Mouse (Mus musculus) embryonic facial prominence, embryonic 15.5 days (tissue): ENCODE results near the gene Phf23. TPM values are rescaled to one million over a fixed set of nuclear protein-coding genes. Genes with fewer than 3 reads are reported as not detected.
"Not testable (repeated sequence)": the region's sequence is repeated elsewhere in the genome, so short reads cannot be mapped to it uniquely, and the experiment has no call there.

Source experiments
- ATAC-seq: fragments of 200-750 bp; cut with Nextera tagmentation; 2 replicates; pipeline ENCODE4 v1.8.0; 2017; ENCODE audit warnings: low read depth, moderate TSS enrichment; ENCODE audit not compliant: insufficient number of reproducible peaks, low FRiP score, low TSS enrichment
- H3K27ac ChIP-seq: fragments of 300-500 bp; sonication (generic); replicated peaks from 2 replicates; pipeline ENCODE4 v1.5.1; 2015; ENCODE audit warnings: mild to moderate bottlenecking, inconsistent platforms
- H3K27me3 ChIP-seq: fragments of 300-500 bp; sonication (generic); 2 replicates; pipeline ENCODE4 v1.6.1; 2015; ENCODE audit warnings: inconsistent platforms
- H3K36me3 ChIP-seq: fragments of 300-500 bp; sonication (generic); 2 replicates; pipeline ENCODE4 v1.6.1; 2015; ENCODE audit warnings: mild to moderate bottlenecking, inconsistent platforms
- H3K4me1 ChIP-seq: fragments of 300-500 bp; sonication (generic); 2 replicates; pipeline ENCODE4 v1.6.1; 2015; ENCODE audit warnings: inconsistent platforms
- H3K4me2 ChIP-seq: fragments of 300-500 bp; sonication (generic); replicated peaks from 2 replicates; pipeline ENCODE4 v1.6.1; 2015; ENCODE audit warnings: mild to moderate bottlenecking, inconsistent platforms
- H3K4me3 ChIP-seq: fragments of 300-500 bp; sonication (generic); replicated peaks from 2 replicates; pipeline ENCODE4 v1.5.1; 2015; ENCODE audit warnings: mild to moderate bottlenecking, inconsistent platforms
- H3K9ac ChIP-seq: fragments of 300-500 bp; sonication (generic); 2 replicates; pipeline ENCODE4 v1.6.1; 2015; ENCODE audit warnings: inconsistent platforms
- H3K9me3 ChIP-seq: fragments of 300-500 bp; sonication (generic); replicated peaks from 2 replicates; pipeline ENCODE4 v1.6.1; 2016; ENCODE audit warnings: inconsistent platforms
- WGBS: fragments of 180-500 bp; shearing (Covaris S2); methylation state at CpG from one replicate; pipeline ENCODE4 v1.1.7; 2015; 5-methylcytosine and 5-hydroxymethylcytosine counted together
- polyA plus RNA-seq: library from polyadenylated mRNA; unstranded; fragments of >200 nt; fragmentation: Nextera tagmentation; extraction: Ambion mirVana; gene quantifications from 2 replicates; pipeline ENCODE4 v1.2.1, GENCODE M21; 2015

Phf23 gene
- polyA plus RNA-seq, 1 experiment from 2014 or later, result 77.8 TPM

GRCm38 (mm10) chr11:70001865-70002264 is 6.3 kb downstream of the Phf23 start:
- H3K9ac ChIP-seq, result no peak overlapping the region
- peaks cover 53% of the 10 kb centered on the region for H3K4me1 ChIP-seq
- H3K4me3 ChIP-seq, result peak overlapping the region; percentile 83
- no peaks in the 10 kb centered on the region for H3K9me3 ChIP-seq
- no peak for ATAC-seq
- peak overlapping the region; percentile 69 for H3K4me2 ChIP-seq
- peaks cover 46% of the 10 kb centered on the region for H3K36me3 ChIP-seq
- no peaks in the 10 kb centered on the region for H3K27me3 ChIP-seq
- H3K27ac ChIP-seq, result no peak overlapping the region

GRCm38 (mm10) chr11:70002471-70002870 is 6.9 kb downstream of the Phf23 start:
- H3K4me1 ChIP-seq, result peaks cover 50% of the 10 kb centered on the region
- peak overlapping the region; percentile 69 for H3K4me2 ChIP-seq
- no peak overlapping the region for H3K27ac ChIP-seq
- no peaks in the 10 kb centered on the region for H3K27me3 ChIP-seq
- peak overlapping the region; percentile 83; the same call in 1 of the 2 replicates for H3K4me3 ChIP-seq
- no peaks in the 10 kb centered on the region for H3K9me3 ChIP-seq
- ATAC-seq, result no peak
- 81% methylated on average over 2 of the region's 2 CpGs for WGBS
- no peak overlapping the region for H3K9ac ChIP-seq
- peaks cover 52% of the 10 kb centered on the region for H3K36me3 ChIP-seq

- Histone ChIP-seq H3K27me3 (no peaks in the 10 kb centered on the region), H3K36me3 (peaks cover 58% of the 10 kb centered on the region), H3K4me3 (no peak overlapping the region), H3K4me1 (peaks cover 27% of the 10 kb centered on the region), H3K9ac (no peak overlapping the region), H3K27ac (no peak overlapping the region), H3K9me3 (no peaks in the 10 kb centered on the region), H3K4me2 (no peak overlapping the region)
- WGBS, result 42% methylated on average over 5 of the region's 5 CpGs
- ATAC-seq, result no peak
Measured at GRCm38 (mm10) chr11:70005521-70005920, 9.9 kb downstream of the Phf23 start.

GRCm38 (mm10) chr11:70010033-70010432 is 14.5 kb downstream of the Phf23 start:
- Histone ChIP-seq H3K9me3 (no peaks in the 10 kb centered on the region), H3K4me3 (no peak overlapping the region), H3K36me3 (peaks cover 89% of the 10 kb centered on the region), H3K27me3 (no peaks in the 10 kb centered on the region), H3K4me1 (peaks cover 15% of the 10 kb centered on the region), H3K4me2 (no peak overlapping the region), H3K9ac (no peak overlapping the region), H3K27ac (no peak overlapping the region)
- ATAC-seq, result no peak
- 93% methylated on average over 6 of the region's 6 CpGs for WGBS

- H3K36me3 ChIP-seq, result peaks cover 85% of the 10 kb centered on the region
- H3K4me1 ChIP-seq, result peaks cover 18% of the 10 kb centered on the region
- no peak overlapping the region for H3K4me3 ChIP-seq
- no peak for ATAC-seq
- H3K27me3 ChIP-seq, result no peaks in the 10 kb centered on the region
- no peak overlapping the region for H3K4me2 ChIP-seq
- H3K27ac ChIP-seq, result no peak overlapping the region
- H3K9ac ChIP-seq, result no peak overlapping the region
- WGBS, result 84% methylated on average over 12 of the region's 12 CpGs
- H3K9me3 ChIP-seq, result no peaks in the 10 kb centered on the region
Measured at GRCm38 (mm10) chr11:70010548-70010947, 15.0 kb downstream of the Phf23 start.

- Histone ChIP-seq H3K27ac (no peak overlapping the region), H3K36me3 (peaks cover 81% of the 10 kb centered on the region), H3K4me1 (peaks cover 21% of the 10 kb centered on the region), H3K9ac (no peak overlapping the region), H3K4me2 (no peak overlapping the region), H3K27me3 (no peaks in the 10 kb centered on the region), H3K9me3 (no peaks in the 10 kb centered on the region), H3K4me3 (no peak overlapping the region)
- WGBS, result 90% methylated on average over 10 of the region's 10 CpGs
- ATAC-seq, result no peak
Measured at GRCm38 (mm10) chr11:70010961-70011360, 15.4 kb downstream of the Phf23 start.

GRCm38 (mm10) chr11:70012931-70013330 is 17.4 kb downstream of the Phf23 start:
- Histone ChIP-seq H3K4me3 (no peak overlapping the region), H3K27me3 (no peaks in the 10 kb centered on the region), H3K27ac (no peak overlapping the region), H3K9ac (no peak overlapping the region), H3K4me1 (peaks cover 29% of the 10 kb centered on the region), H3K9me3 (no peaks in the 10 kb centered on the region), H3K36me3 (peaks cover 61% of the 10 kb centered on the region), H3K4me2 (no peak overlapping the region)
- ATAC-seq, result no peak
- WGBS, result 82% methylated on average over 9 of the region's 9 CpGs

GRCm38 (mm10) chr11:70013408-70013807 is 17.8 kb downstream of the Phf23 start:
- no peak overlapping the region for H3K9ac ChIP-seq
- H3K4me1 ChIP-seq, result peaks cover 32% of the 10 kb centered on the region
- H3K36me3 ChIP-seq, result peaks cover 56% of the 10 kb centered on the region
- H3K27me3 ChIP-seq, result no peaks in the 10 kb centered on the region
- H3K27ac ChIP-seq, result no peak overlapping the region
- no peak overlapping the region for H3K4me2 ChIP-seq
- no peaks in the 10 kb centered on the region for H3K9me3 ChIP-seq
- H3K4me3 ChIP-seq, result no peak overlapping the region
- no peak for ATAC-seq
- WGBS, result 86% methylated on average over 3 of the region's 3 CpGs

GRCm38 (mm10) chr11:70014051-70014450 is 18.5 kb downstream of the Phf23 start:
- no peak overlapping the region for H3K9ac ChIP-seq
- no peaks in the 10 kb centered on the region for H3K9me3 ChIP-seq
- ATAC-seq, result no peak
- H3K4me3 ChIP-seq, result peak overlapping the region; percentile 65; the same call in 1 of the 2 replicates
- no peaks in the 10 kb centered on the region for H3K27me3 ChIP-seq
- H3K27ac ChIP-seq, result no peak overlapping the region
- peak overlapping the region; percentile 79; the same call in 1 of the 2 replicates for H3K4me2 ChIP-seq
- peaks cover 50% of the 10 kb centered on the region for H3K36me3 ChIP-seq
- peaks cover 38% of the 10 kb centered on the region for H3K4me1 ChIP-seq
- WGBS, result 61% methylated on average over 5 of the region's 5 CpGs

GRCm38 (mm10) chr11:70014880-70015558 is 19.4 kb downstream of the Phf23 start, which contains the start of gene Acadvl:
Acadvl (minus strand) TSS chr11:70015411.
- Histone ChIP-seq H3K4me1 (peaks cover 48% of the 10 kb centered on the region), H3K4me2 (peak within 1 kb of the TSS; percentile 79), H3K9ac (peak within 1 kb of the TSS; percentile 80), H3K9me3 (no peaks in the 10 kb centered on the region), H3K27ac (peak within 1 kb of the TSS; percentile 72), H3K27me3 (no peaks in the 10 kb centered on the region), H3K36me3 (peaks cover 40% of the 10 kb centered on the region), H3K4me3 (peak within 1 kb of the TSS; percentile 65)
- ATAC-seq, result peak; percentile 73
- under 1% methylated on average over 35 of the region's 35 CpGs for WGBS

- H3K36me3 ChIP-seq, result peaks cover 34% of the 10 kb centered on the region
- no peak for ATAC-seq
- 63% methylated on average over 6 of the region's 6 CpGs for WGBS
- H3K9ac ChIP-seq, result no peak overlapping the region
- peaks cover 54% of the 10 kb centered on the region for H3K4me1 ChIP-seq
- H3K27me3 ChIP-seq, result no peaks in the 10 kb centered on the region
- H3K4me3 ChIP-seq, result peak overlapping the region; percentile 65
- H3K9me3 ChIP-seq, result no peaks in the 10 kb centered on the region
- H3K4me2 ChIP-seq, result peak overlapping the region; percentile 79
- H3K27ac ChIP-seq, result no peak overlapping the region
Measured at GRCm38 (mm10) chr11:70015677-70016076, 20.1 kb downstream of the Phf23 start.

- H3K9ac ChIP-seq, H3K4me2 ChIP-seq, H3K9me3 ChIP-seq, H3K27ac ChIP-seq, ATAC-seq, H3K4me3 ChIP-seq, H3K27me3 ChIP-seq: not testable (repeated sequence)
- Histone ChIP-seq H3K36me3 (peaks cover 29% of the 10 kb centered on the region), H3K4me1 (peaks cover 59% of the 10 kb centered on the region)
- WGBS, result 74% methylated on average over 2 of the region's 2 CpGs
Measured at GRCm38 (mm10) chr11:70016177-70016576, 20.6 kb downstream of the Phf23 start.
